Mouse (Mus musculus): ENCODE measurements around the gene Clmn.

The Clmn gene

GRCm38 (mm10) chr12:104864439-104865165, at the start of gene Clmn:
Gene Clmn, minus strand, starts transcription at chr12:104865076.
- DNase-seq (ENCODE audit: low read depth, low spot score) = no peak

GRCm38 (mm10) chr12:104912990-104913389, 48.1 kb upstream of the Clmn start:
- DNase-seq (ENCODE audit: low read depth, low spot score) = no peak

DNA sequence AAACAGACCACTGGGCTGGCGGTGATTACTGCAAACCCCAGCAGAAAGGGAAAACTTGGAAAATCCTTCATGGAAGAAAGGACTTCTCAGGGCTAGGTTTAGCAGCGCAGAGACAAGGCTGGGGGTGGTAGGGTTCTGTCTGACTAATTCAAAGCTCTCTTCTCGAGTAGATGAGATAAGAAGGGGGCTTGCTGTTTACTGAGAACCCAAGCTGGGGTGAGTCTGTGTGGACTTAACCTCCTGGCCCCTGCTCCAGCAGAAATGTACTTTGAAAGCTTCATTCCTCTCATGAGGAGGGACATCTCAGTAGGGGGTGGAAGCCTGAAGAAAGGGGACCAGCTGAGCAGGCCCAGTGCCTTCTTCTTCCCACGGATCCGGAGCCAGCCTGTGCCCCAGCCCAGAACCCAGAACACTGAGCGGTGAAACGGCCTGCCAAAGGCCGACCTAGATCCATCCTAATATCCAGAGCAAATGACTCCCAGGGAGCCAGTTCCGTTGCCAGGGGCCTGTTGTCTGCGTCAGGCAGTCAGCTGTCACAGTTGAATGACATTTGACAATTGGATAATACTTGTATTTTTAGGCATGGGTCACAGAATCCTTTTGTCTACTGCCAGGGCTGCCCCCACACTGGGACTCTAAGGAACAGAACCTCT, 47.5 kb upstream of the Clmn start:
- no peak for DNase-seq (ENCODE audit: low read depth, low spot score)

- no peak for DNase-seq (ENCODE audit: low read depth, low spot score)
These were observed 44.9 kb upstream of the Clmn start for GRCm38 (mm10) chr12:104909750-104910149.

DNA sequence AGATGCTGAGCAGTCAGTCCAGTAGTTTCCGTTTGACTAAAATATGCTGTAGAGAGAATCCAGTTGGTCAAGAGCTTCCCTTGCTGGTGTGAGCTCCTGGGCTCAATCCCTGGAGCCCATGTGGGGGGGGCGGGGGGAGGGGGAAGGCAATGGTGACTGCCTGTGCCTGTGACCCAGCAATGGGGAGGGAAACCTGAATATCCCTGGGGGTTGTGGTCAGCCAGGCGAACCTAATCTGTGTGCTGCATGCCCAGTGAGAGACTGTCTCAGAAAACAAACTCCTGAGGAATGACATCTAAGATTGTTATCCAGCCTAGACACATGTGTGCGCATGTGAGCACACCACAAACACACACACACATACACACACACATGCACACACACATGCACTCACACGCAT, 44.1 kb upstream of the Clmn start:
- DNase-seq (ENCODE audit: low read depth, low spot score) = no peak

DNA sequence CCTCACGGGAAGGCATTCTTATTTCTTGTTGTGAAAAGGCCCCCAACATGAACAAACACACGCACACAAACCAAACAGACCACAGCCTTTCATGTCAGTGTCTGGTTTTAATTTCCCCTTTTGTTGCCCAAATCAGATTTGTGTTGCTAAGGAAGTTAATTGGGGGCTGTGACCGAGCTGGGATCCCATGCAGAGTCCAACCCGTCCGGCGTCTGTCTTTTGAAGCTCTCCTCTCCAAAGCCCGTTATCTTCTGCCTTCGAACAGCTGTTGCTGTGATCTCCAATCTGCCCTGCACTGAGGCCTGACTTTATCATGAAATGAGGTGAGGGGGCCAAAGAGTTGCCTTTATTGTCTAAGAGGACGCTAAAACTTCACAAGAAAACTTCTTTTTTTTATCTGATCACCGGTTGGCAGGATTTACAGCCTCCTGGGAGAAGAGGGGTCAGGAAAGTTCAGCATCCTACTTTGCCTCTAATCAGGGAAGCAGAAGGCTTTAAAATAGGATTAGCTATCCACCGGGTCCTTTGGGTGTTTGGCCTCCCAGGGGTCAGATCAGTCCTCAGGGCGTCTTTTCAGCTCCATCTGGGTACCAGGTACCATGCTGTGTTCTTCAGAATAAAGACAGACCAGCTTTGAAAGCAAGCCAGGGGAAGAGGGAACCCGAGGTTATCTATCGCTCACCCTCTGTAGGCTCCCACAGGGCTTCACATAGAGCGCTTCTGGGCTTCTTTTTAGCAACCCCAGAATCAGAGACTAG, 43.3 kb upstream of the Clmn start:
- no peak for DNase-seq (ENCODE audit: low read depth, low spot score)

GRCm38 (mm10) chr12:104907133-104907532, 42.3 kb upstream of the Clmn start:
- no peak for DNase-seq (ENCODE audit: low read depth, low spot score)

DNA sequence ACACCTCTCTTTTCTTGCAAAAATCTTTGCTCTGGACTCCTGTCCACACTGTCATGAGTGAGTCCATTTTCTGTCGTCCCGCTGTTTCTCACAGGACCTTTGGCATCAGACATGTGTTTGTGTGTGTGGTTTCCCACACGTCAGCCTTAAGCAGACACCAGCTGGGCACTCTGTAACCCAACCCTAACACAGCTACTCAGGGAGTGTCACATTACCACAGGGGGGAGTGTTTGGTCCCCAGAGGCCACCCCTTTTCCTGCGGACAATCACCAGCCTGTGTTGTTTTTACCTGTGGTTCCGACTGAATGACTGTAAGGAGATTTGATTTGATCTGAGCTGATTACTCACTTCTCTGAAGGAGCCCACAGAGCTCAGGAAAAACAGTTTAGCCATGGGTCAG, 39.3 kb upstream of the Clmn start:
- DNase-seq (ENCODE audit: low read depth, low spot score) = no peak

GRCm38 (mm10) chr12:104902392-104903053, 37.6 kb upstream of the Clmn start:
- DNase-seq (ENCODE audit: low read depth, low spot score) = no peak

GRCm38 (mm10) chr12:104901320-104901719, 36.4 kb upstream of the Clmn start:
- DNase-seq (ENCODE audit: low read depth, low spot score) = no peak

DNA sequence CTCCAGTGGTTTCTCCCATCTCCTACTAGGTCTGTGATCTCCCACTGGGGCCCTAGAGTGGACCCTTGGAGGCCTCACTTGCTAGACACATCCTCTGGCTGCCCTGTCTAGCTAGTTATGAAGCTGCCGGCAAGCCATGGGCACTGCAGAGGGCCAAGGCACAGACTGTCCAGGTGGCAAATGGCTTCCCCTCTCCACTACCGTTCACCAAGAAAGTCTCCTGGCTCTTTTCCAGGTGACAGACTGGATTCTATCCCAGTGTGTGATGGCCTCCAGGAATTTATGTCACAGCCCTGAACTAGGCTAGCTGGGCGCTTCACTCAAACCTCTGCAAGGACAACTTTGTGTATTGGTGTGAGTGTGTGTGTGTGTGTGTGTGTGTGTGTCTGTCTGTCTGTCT, 35.0 kb upstream of the Clmn start:
- DNase-seq (ENCODE audit: low read depth, low spot score) = peak; percentile 60

- DNase-seq (ENCODE audit: low read depth, low spot score) = no peak
These were observed 34.3 kb upstream of the Clmn start for GRCm38 (mm10) chr12:104899161-104899560.

GRCm38 (mm10) chr12:104898718-104899117, 33.8 kb upstream of the Clmn start:
- no peak for DNase-seq (ENCODE audit: low read depth, low spot score)

DNA sequence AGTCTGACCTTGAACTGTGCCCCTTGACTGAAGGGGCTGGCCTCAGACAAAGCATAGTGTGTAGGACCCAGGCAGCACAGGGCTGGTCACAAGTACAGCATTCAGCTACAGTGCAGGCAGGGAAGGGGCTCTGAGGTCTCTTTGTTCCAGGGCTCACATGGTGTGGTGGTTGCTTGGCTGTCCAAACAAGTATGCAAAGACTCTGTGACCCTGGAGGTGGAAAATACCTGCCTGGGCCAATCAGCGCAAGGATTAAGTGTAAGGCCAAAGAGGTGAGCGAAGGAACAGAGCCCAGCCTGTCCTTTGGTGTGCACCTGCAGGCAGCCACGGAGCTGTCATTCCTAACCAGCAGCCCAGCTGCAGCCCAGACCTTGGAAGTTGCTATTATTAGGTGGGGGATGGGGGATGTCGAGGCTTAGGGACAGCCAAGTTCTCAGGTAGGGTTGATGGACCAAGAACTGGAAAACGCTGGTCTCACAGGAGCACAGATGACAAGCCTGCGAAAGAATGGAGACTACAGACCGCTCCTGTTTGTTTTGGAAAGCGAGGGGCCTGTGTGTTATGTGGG, 32.3 kb upstream of the Clmn start:
- DNase-seq (ENCODE audit: low read depth, low spot score) = no peak

DNA sequence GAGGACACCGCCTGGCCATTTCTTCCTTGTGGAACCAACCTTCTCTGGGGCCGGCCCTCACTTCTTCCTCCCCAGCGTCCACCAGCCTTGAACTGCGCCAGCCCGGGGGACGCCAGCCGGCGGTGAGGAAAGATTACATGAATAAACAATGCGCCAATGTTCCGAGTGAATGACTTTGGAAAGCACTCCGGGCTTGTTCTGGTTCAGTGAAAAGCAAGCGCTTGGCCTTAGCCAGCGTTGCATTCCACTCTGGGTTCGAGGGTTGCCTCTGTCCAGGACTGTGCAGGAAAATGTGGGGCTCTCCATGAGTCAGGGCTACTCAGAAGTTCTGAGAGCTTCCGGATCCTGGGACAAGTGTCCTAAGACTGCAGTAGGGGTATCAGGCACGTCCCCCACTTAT, 31.8 kb upstream of the Clmn start:
- no peak for DNase-seq (ENCODE audit: low read depth, low spot score)

DNA sequence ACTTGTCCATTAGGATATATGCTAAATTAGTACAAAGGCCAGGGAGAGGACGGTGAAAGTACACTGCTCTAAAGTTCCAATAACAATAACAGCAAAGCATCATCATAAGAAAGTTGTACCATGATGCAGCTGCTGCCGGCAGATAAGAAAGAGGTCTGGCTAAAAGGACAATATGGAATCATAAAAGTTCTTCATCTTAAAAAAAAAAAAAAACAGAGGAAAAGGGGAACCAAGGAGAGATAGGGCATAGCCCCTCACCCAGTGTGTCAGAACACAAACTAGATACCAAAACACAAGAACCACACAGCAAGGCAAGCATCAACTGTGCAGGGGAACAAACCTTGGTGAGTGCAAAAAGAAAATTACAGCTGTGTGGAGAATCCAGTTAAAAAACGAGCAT, 27.4 kb upstream of the Clmn start:
- DNase-seq (ENCODE audit: low read depth, low spot score) = no peak

- no peak for DNase-seq (ENCODE audit: low read depth, low spot score)
These were observed 25.2 kb upstream of the Clmn start for GRCm38 (mm10) chr12:104890066-104890465.

- DNase-seq (ENCODE audit: low read depth, low spot score) = no peak
These were observed 21.2 kb upstream of the Clmn start for GRCm38 (mm10) chr12:104886104-104886503.

- no peak for DNase-seq (ENCODE audit: low read depth, low spot score)
These were observed 17.7 kb upstream of the Clmn start for GRCm38 (mm10) chr12:104882533-104882932.

DNA sequence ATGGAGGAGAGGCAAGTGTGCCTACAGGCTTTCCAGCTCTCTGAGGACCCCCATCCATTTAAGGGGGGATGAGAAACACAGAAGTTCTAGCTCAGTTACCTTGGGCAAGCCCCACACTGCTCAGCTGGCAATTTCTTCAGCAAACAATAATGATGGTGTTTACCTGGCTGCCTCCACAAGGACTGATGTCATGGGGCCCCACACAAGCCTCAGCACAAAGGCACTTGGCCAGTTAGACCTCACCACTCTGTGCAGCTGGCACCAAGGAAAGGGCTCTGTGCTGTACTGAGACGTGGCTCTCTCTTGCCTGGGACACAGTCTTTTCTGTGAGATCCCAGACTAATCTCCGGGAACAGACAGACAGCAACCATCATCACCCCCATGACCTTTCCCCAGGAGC, 17.2 kb upstream of the Clmn start:
- DNase-seq (ENCODE audit: low read depth, low spot score) = no peak

- DNase-seq (ENCODE audit: low read depth, low spot score) = no peak
These were observed 16.7 kb upstream of the Clmn start for GRCm38 (mm10) chr12:104881518-104882060.

- no peak for DNase-seq (ENCODE audit: low read depth, low spot score)
These were observed 15.5 kb upstream of the Clmn start for GRCm38 (mm10) chr12:104880367-104880766.
